Mouse (Mus musculus) limb, embryonic 14.5 days (tissue): ENCODE measurements around the gene Armcx5. TPM values are rescaled to one million over a fixed set of nuclear protein-coding genes. Genes with fewer than 3 reads are reported as not detected.

Source experiments
- ATAC-seq: fragments of 200-750 bp; cut with Nextera tagmentation; 2 replicates; pipeline ENCODE4 v1.8.0; 2017; ENCODE audit warnings: low read depth, moderate number of reproducible peaks, moderate TSS enrichment; ENCODE audit not compliant: low FRiP score
- DNase-seq: peaks from one replicate; pipeline ENCODE4 v3.0.0-alpha.2; 2015; ENCODE audit warnings: low spot score
- H3K27ac ChIP-seq: fragments of 300-500 bp; sonication (generic); replicated peaks from 2 replicates; pipeline ENCODE4 v1.5.1; 2014; ENCODE audit warnings: low read depth, mild to moderate bottlenecking, low read length, moderate library complexity, mixed read lengths
- H3K27me3 ChIP-seq: fragments of 300-500 bp; sonication (generic); 2 replicates; pipeline ENCODE4 v1.6.1; 2014; ENCODE audit warnings: low read length, mixed read lengths; ENCODE audit not compliant: control insufficient read depth, insufficient read depth
- H3K36me3 ChIP-seq: fragments of 300-500 bp; sonication (generic); 2 replicates; pipeline ENCODE4 v1.6.1; 2014; ENCODE audit warnings: mild to moderate bottlenecking, low read length, moderate library complexity, mixed read lengths; ENCODE audit not compliant: control insufficient read depth, insufficient read depth
- H3K4me1 ChIP-seq: fragments of 300-500 bp; sonication (generic); 2 replicates; pipeline ENCODE4 v1.6.1; 2014; ENCODE audit warnings: antibody characterized with exemption, low read length, mixed read lengths; ENCODE audit not compliant: control insufficient read depth, insufficient read depth
- H3K4me2 ChIP-seq: fragments of 300-500 bp; sonication (generic); replicated peaks from 2 replicates; pipeline ENCODE4 v1.6.1; 2014; ENCODE audit warnings: low read depth, mild to moderate bottlenecking, low read length, moderate library complexity; ENCODE audit not compliant: severe bottlenecking
- H3K4me3 ChIP-seq: fragments of 300-500 bp; sonication (generic); replicated peaks from 2 replicates; pipeline ENCODE4 v1.5.1; 2014; ENCODE audit warnings: low read length
- H3K9ac ChIP-seq: fragments of 300-500 bp; sonication (generic); 2 replicates; pipeline ENCODE4 v1.6.1; 2014; ENCODE audit warnings: mild to moderate bottlenecking, low read depth, low read length, moderate library complexity; ENCODE audit not compliant: severe bottlenecking
- H3K9me3 ChIP-seq: fragments of 300-500 bp; sonication (generic); 2 replicates; pipeline ENCODE4 v1.6.1; 2016; ENCODE audit warnings: low read length; ENCODE audit not compliant: control insufficient read depth
- POLR2A ChIP-seq: fragments of 200-500 bp; IDR thresholded peaks from 2 replicates; pipeline ENCODE4 v1.8.0; 2012; ENCODE audit warnings: inconsistent platforms, mild to moderate bottlenecking, moderate library complexity, borderline replicate concordance; ENCODE audit not compliant: insufficient read depth, insufficient read length; ENCODE audit errors: extremely low read depth
- WGBS: fragments of 180-500 bp; shearing (Covaris S2); extraction: QIAGEN DNeasy Blood & Tissue Kit; methylation state at CpG from one replicate; pipeline ENCODE4 v1.1.7; 2014; 5-methylcytosine and 5-hydroxymethylcytosine counted together
- polyA plus RNA-seq, 2 experiments: library from polyadenylated mRNA; depleted of rRNA in 1 of 2; stranded (reverse) in 1 of 2; unstranded in 1 of 2; fragments of >200 nt; fragmentation: Nextera tagmentation in 1 of 2; extraction: Ambion mirVana in 1 of 2; gene quantifications; 2 replicates each; pipeline versions ENCODE4 v1.2.1 to v1.2.3; 2012 to 2014

The Armcx5 gene
- polyA plus RNA-seq (2012; rRNA removed) (6.7 and 9.1 TPM in 2 replicates), polyA plus RNA-seq (2014; fragmentation: Nextera tagmentation; extraction: Ambion mirVana) (9.3 and 11.1 TPM in 2 replicates)

DNA sequence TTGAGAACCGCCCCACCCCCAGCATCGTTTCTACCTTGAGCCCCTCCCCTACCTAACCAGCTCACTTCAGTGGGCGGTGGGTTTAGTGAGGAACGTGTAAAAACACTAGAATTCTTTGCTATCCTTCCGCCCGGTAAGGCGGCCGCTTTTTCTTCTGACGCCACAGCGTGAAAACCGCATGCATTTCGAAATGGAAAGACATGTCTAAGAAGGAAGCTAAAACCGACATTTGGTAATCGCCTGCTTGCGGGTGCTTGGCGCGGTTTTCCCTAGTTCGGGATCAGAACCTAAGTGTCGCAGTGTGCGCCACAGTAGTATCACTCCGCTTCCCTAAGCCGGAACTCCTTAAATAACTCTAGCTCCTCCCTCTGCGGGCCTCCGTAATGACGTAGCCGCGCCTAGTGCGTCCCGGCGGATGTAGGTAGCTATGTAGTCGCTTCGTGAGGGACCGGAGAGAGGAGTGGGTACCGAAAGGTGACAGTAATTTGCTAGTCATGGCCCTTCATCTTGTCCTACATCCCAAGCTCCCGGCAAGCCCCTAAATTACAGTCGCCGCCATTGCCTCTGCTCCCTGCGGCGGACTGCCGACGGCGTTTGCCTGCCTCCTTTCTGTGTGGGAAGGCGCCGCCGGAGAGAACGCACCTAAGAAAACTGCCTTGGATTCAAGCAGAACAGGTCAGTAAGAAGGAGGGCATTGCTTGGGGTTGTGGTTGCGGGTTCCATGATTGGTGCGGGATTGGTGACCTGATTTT lies at the start of gene Armcx5, which contains the start of gene Gprasp1:
TSS of gene Armcx5 (plus strand) at position 430 of the 752 bp plus-strand sequence.
TSS of gene Gprasp1 (plus strand) at position 430 of the 752 bp plus-strand sequence.
- Histone ChIP-seq H3K4me2 (peak within 1 kb of the TSS; percentile 49), H3K9me3 (no peaks in the 10 kb centered on the region), H3K36me3 (0 out of 2 replicates have a peak, but pooled peaks cover 5% of the 10 kb centered on the region), H3K9ac (peak within 1 kb of the TSS; percentile 62), H3K27ac (peak within 1 kb of the TSS; percentile 83), H3K4me3 (peak within 1 kb of the TSS; percentile 53), H3K4me1 (no peaks in the 10 kb centered on the region; the same call in 1 of the 2 replicates), H3K27me3 (0 out of 2 replicates have a peak, but pooled peaks cover 4% of the 10 kb centered on the region)
- ATAC-seq (peak; percentile 97), DNase-seq (peak; percentile 93)
- WGBS: 21% methylated on average over 47 of the region's 48 CpGs
- peak; percentile 37; the same call in 1 of the 2 replicates for TF ChIP-seq POLR2A

DNA sequence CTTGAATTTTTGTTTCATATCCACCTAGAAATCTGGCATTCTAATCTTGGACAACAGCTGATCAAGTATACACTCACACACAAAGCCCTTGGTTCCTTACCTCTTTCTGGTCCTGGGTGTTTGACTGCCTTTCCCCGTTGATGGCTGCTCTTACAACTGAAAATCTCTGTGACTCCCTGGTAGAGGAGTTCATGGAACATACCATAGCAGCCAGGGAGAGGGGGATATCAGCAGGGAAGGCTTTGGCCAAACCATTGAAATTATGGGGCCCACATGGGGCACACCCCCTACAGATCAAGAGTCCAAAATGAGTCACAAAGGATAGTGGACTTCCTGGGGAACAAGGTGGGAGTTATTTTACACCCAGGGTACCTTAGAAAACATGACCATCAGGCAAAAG lies 48.9 kb upstream of the Armcx5 start, which contains the start of gene Tcp11x2:
TSS of gene Tcp11x2 (minus strand) at position 158 of the 400 bp plus-strand sequence.
- Histone ChIP-seq H3K9me3 (no peaks in the 10 kb centered on the region), H3K9ac (no peak within 1 kb of the TSS), H3K4me3 (no peak within 1 kb of the TSS), H3K36me3 (no peaks in the 10 kb centered on the region), H3K27ac (no peak within 1 kb of the TSS), H3K4me2 (no peak within 1 kb of the TSS), H3K27me3 (no peaks in the 10 kb centered on the region), H3K4me1 (no peaks in the 10 kb centered on the region)
- DNase-seq (no peak), ATAC-seq (no peak)
- TF ChIP-seq POLR2A: no peak
- WGBS: 73% methylated on average over 1 of the region's 1 CpGs

DNA sequence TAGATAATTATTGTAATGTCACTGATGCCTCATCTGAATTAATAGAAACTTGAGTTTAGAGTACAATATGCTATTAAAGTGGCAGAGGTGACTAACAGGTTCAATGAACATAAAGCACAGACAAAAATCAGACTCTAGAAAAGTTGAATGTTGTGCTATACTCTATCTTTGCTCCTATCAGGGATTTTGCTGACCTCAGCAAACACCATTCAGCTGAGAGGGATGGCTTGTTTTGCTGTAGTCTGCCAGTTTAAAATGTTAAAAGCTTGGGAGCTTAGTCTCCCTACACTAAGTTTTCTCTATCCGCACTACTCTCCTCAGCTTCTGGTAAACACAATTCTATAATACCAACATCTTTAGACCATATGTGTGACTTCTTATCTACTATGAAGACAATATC lies 39.4 kb upstream of the Armcx5 start:
- 87% methylated on average over 1 of the region's 1 CpGs for WGBS
- H3K36me3 ChIP-seq: no peaks in the 10 kb centered on the region
- H3K4me2 ChIP-seq: no peak overlapping the region
- no peak overlapping the region for H3K4me3 ChIP-seq
- no peaks in the 10 kb centered on the region for H3K9me3 ChIP-seq
- H3K27ac ChIP-seq: no peak overlapping the region
- no peak overlapping the region for H3K9ac ChIP-seq
- no peak for ATAC-seq
- no peak for DNase-seq
- H3K4me1 ChIP-seq: no peaks in the 10 kb centered on the region
- no peak for TF ChIP-seq POLR2A
- H3K27me3 ChIP-seq: no peaks in the 10 kb centered on the region

DNA sequence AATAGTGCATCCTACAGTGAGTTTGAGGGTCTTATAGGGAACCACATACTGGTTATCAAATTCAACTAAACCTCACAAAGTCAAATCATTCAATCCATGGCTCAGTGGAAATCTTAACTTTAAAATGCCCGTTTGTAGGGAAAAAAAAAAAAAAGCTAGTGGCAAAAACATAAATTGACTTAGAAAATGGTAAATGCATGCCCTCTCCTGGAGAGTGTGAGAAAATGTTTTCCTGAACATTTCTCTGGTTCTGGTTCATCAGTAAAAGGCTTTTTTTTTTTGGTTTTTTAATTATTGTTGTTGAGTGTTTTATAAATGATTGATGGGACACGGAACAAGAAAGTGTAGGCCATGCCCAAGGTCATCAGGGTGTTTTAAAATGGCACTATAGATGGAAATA lies 38.2 kb upstream of the Armcx5 start:
- 49% methylated on average over 2 of the region's 2 CpGs for WGBS
- no peaks in the 10 kb centered on the region for H3K27me3 ChIP-seq
- no peak overlapping the region for H3K4me3 ChIP-seq
- H3K27ac ChIP-seq: no peak overlapping the region
- H3K4me1 ChIP-seq: no peaks in the 10 kb centered on the region
- no peak for TF ChIP-seq POLR2A
- DNase-seq (no peak), ATAC-seq (no peak)
- no peak overlapping the region for H3K9ac ChIP-seq
- no peaks in the 10 kb centered on the region for H3K9me3 ChIP-seq
- no peak overlapping the region for H3K4me2 ChIP-seq
- no peaks in the 10 kb centered on the region for H3K36me3 ChIP-seq

DNA sequence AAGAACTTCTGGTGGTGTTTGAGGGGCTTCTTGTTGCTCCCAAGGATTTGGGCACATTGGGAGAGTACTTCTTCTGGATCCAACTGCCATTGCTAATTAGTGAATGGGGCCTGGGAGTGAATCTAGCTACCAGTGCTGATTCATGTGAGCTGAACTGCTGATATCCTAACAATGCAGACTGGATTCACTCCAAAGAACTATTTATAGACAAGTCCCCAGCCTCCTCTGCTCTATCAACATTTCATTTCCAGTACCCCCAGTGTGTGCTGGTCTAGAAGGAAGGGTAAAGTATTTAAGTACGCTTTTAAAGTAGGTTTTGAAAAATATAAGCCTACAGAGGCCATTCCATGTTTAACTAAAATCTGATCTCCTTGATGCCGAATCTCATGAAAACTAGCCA lies 29.7 kb upstream of the Armcx5 start:
- no peak overlapping the region for H3K9ac ChIP-seq
- H3K27ac ChIP-seq: no peak overlapping the region
- H3K4me1 ChIP-seq: no peaks in the 10 kb centered on the region
- no peaks in the 10 kb centered on the region for H3K36me3 ChIP-seq
- 78% methylated on average over 2 of the region's 2 CpGs for WGBS
- TF ChIP-seq POLR2A: no peak
- no peak overlapping the region for H3K4me2 ChIP-seq
- DNase-seq (no peak), ATAC-seq (no peak)
- no peaks in the 10 kb centered on the region for H3K9me3 ChIP-seq
- no peak overlapping the region for H3K4me3 ChIP-seq
- H3K27me3 ChIP-seq: no peaks in the 10 kb centered on the region
